Mouse (Mus musculus) WW6 (cell line): ENCODE measurements at regions not wholly inside any gene's neighbourhood (a gene's known extent, or its start where the extent isn't known, plus 50 kb on each side); places are given as distances from the start of the nearest gene placed in this dataset.

Experiments
- DNase-seq: peaks from one replicate; pipeline ENCODE4 v3.0.0-alpha.2; 2013; ENCODE audit warnings: low read depth, low spot score

GRCm38 (mm10) chr8:63587871-63588270 is 364.2 kb downstream of the Sgo2b start:
- DNase-seq, result no peak

GRCm38 (mm10) chr8:63574500-63574899 is 377.5 kb downstream of the Sgo2b start:
- no peak for DNase-seq

GRCm38 (mm10) chr8:63539296-63539695 is 412.8 kb downstream of the Sgo2b start:
- peak; percentile 14 for DNase-seq

GRCm38 (mm10) chr8:63529763-63530558 is 422.1 kb downstream of the Sgo2b start:
- no peak for DNase-seq
